Mouse (Mus musculus) cortical plate, adult 2 months (tissue): ENCODE data around the gene Fam210b. TPM values are rescaled to one million over a fixed set of nuclear protein-coding genes. Genes with fewer than 3 reads are reported as not detected.
A peak's percentile ranks its signal among the peaks of the same experiment; 100 is the strongest.

Experiments used
- H3K27ac ChIP-seq: fragments of 200-500 bp; 2 replicates; pipeline ENCODE4 v1.5.1; 2012; ENCODE audit warnings: low read length, control low read depth, inconsistent platforms; ENCODE audit not compliant: insufficient read depth
- H3K4me1 ChIP-seq: fragments of 200-500 bp; 2 replicates; pipeline ENCODE4 v1.6.1; 2011; ENCODE audit warnings: low read length; ENCODE audit not compliant: control insufficient read depth, insufficient read depth
- H3K4me3 ChIP-seq: fragments of 200-500 bp; 2 replicates; pipeline ENCODE4 v1.5.1; 2011; ENCODE audit warnings: mild to moderate bottlenecking, low read length, control low read depth; ENCODE audit not compliant: insufficient read depth
- CTCF ChIP-seq: fragments of 200-500 bp; IDR thresholded peaks from 2 replicates; pipeline ENCODE4 v1.5.1; 2011; ENCODE audit warnings: mild to moderate bottlenecking, control low read depth, low read length; ENCODE audit not compliant: insufficient read depth; ENCODE audit errors: extremely low read depth
- POLR2A ChIP-seq: fragments of 200-500 bp; IDR thresholded peaks from 2 replicates; pipeline ENCODE4 v1.6.1; 2011; ENCODE audit warnings: mild to moderate bottlenecking, low read length, control low read depth; ENCODE audit not compliant: insufficient read depth; ENCODE audit errors: extremely low read depth
- polyA plus RNA-seq: library from polyadenylated mRNA; depleted of rRNA; stranded (reverse); fragments of >200 nt; gene quantifications from 2 replicates; pipeline ENCODE4 v1.2.3, GENCODE M21; 2012

Fam210b gene
- polyA plus RNA-seq, 1 experiment = 13.0 TPM

GRCm38 (mm10) chr2:172376551-172376950, 31.2 kb downstream of the Fam210b start:
- no peak for TF ChIP-seq POLR2A
- no peak for TF ChIP-seq CTCF
- Histone ChIP-seq H3K4me1 (peaks cover 2% of the 10 kb centered on the region; the same call in 1 of the 2 replicates), H3K27ac (no peak overlapping the region), H3K4me3 (no peak overlapping the region)

DNA sequence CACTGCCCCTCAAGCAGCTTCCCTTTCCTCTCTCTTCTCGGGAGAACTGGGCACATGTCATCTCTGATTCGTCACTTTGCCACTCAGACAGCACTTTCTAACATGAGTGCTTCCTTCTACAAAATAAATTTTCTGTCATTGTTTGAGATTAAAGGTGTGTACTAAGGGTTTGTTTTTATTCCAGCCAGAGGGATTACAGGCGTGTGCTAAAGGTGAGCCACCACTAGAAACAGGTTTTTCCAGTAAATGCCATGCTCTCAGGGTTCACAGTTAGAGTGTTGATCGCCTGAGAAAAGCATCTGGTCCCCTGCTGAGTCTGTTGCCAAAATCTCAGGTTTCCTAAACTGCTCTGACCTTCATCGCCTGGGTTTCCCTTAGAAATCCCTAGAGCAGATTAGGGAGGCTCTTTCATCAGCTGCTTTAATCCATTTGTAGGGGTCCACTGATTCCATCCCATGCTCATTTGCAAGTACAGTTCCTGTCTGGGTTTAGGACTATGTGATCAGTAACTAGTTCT, 31.7 kb downstream of the Fam210b start:
- Histone ChIP-seq H3K27ac (no peak overlapping the region), H3K4me1 (no peaks in the 10 kb centered on the region), H3K4me3 (no peak overlapping the region)
- TF ChIP-seq POLR2A (no peak), CTCF (no peak)

- Histone ChIP-seq H3K27ac (no peak overlapping the region), H3K4me3 (no peak overlapping the region), H3K4me1 (no peaks in the 10 kb centered on the region)
- TF ChIP-seq CTCF = peak; percentile 68
- TF ChIP-seq POLR2A = no peak
Measured at GRCm38 (mm10) chr2:172378332-172378731, 33.0 kb downstream of the Fam210b start.

- TF ChIP-seq CTCF = no peak
- TF ChIP-seq POLR2A = no peak
Measured at GRCm38 (mm10) chr2:172380513-172380912, 35.1 kb downstream of the Fam210b start.

DNA sequence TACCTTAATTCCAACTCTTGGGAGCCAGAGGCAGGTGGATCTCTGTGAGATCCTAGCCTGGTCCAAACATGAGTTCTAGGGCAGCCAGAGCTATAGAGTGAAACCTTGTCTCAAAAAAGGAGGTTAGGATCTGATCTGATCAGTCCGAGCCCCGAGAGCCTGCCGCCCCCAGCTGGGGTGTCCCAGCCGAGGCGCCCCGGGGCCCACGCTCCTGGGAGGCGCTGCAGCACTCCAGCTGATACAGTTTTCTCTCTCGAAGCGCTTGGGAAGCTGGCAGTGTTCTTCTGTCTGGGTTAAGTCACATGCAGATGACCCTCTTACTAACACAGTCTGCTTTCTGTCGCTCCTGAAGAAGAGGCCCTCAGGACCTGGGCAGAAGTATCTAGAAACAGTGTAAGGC, 36.0 kb downstream of the Fam210b start:
- H3K27ac ChIP-seq = no peak overlapping the region
- H3K4me1 ChIP-seq = no peaks in the 10 kb centered on the region
- H3K4me3 ChIP-seq = no peak overlapping the region
- TF ChIP-seq POLR2A = no peak
- no peak for TF ChIP-seq CTCF

More at GRCm38 (mm10) chr2:172380513-172380912, 35.1 kb downstream of the Fam210b start:
- no peaks in the 10 kb centered on the region for H3K4me1 ChIP-seq
- no peak overlapping the region for H3K27ac ChIP-seq
- H3K4me3 ChIP-seq = no peak overlapping the region

GRCm38 (mm10) chr2:172381898-172382297, 36.5 kb downstream of the Fam210b start:
- Histone ChIP-seq H3K27ac (no peak overlapping the region), H3K4me1 (no peaks in the 10 kb centered on the region), H3K4me3 (no peak overlapping the region)
- TF ChIP-seq CTCF = no peak
- no peak for TF ChIP-seq POLR2A

GRCm38 (mm10) chr2:172384715-172385114, 39.4 kb downstream of the Fam210b start:
- Histone ChIP-seq H3K27ac (no peak overlapping the region), H3K4me3 (no peak overlapping the region), H3K4me1 (no peaks in the 10 kb centered on the region)
- no peak for TF ChIP-seq POLR2A
- TF ChIP-seq CTCF = no peak

DNA sequence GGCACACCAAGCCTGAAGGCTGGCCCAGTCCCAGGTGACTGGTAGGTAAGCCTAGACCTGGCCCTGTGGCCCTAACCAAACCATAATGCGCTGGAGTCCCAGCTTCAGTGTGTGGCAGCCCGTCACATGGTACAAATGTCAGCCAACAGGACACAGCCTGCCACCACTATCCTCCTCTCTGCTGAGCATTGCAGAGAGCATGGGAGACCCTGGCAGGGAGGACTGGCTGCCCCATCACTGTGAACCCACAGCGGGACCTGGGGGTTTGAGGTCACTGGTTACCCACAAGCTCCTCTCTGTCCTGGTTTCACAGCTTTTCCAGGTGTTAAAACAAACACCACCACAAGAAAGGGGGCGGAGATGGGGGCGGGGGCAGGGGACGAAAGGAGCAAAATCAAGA, 45.0 kb downstream of the Fam210b start:
- no peak overlapping the region for H3K27ac ChIP-seq
- peaks cover 5% of the 10 kb centered on the region for H3K4me1 ChIP-seq
- no peak for TF ChIP-seq CTCF
- TF ChIP-seq POLR2A = no peak
- no peak overlapping the region for H3K4me3 ChIP-seq

- no peak for TF ChIP-seq CTCF
- TF ChIP-seq POLR2A = no peak
- H3K4me3 ChIP-seq = no peak overlapping the region
- H3K4me1 ChIP-seq = peaks cover 5% of the 10 kb centered on the region
- H3K27ac ChIP-seq = no peak overlapping the region
Measured at GRCm38 (mm10) chr2:172392041-172392521, 46.7 kb downstream of the Fam210b start.

DNA sequence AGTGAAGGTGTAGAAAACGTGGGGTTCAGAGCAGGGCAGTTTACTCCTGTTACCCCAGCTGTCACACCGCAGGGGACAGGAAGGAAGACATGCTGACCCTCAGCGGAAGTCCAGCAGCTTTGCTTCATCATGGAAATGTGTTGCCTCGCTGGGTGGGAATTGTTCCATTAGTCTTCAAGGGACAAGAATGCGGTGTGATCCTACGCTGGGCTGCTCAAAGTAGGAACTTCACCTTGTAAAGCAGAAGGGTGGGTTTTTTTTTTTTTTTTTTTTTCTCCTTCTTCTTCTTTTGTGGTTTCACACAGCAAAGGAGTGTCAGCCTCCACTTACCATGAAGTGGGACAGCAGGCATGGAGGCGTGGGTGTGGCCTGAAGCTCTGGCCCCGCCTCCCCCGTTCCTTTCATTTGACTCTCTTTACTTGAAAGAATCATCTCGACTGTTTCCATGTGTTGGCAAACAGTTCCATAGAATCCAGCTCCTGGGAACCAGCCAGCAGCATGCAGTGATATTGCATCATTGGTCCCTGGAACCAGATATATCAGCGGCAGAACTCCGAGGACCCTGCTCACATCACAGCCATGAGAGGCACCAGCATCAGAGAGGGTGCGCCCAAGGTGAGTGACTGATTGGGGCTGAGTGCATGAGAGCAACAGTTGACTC, 48.2 kb downstream of the Fam210b start, which contains the start of gene Cass4:
Gene Cass4, plus strand, starts transcription at position 404 of the 661 bp plus-strand sequence.
- peaks cover 5% of the 10 kb centered on the region for H3K4me1 ChIP-seq
- H3K27ac ChIP-seq = no peak within 1 kb of the TSS
- H3K4me3 ChIP-seq = no peak within 1 kb of the TSS
- TF ChIP-seq POLR2A = no peak
- TF ChIP-seq CTCF = no peak
